Mouse (Mus musculus) mouse embryonic stem cell (cell line): Measurements from ENCODE around the gene Pla2r1.

Experiments used
- in situ Hi-C, 2 experiments: fragments of 300-500 bp; cut with MboI; formaldehyde crosslinking; loops; 1 replicate in 1 of 2; 3 replicates in 1 of 2; pipeline ENCODE4 v1.14.3; 2019 to 2020; ENCODE audit warnings: low sequenced_read_pairs in 2 of 2, low pct_unique_long_range_greater_than_20kb in 1 of 2, mixed read lengths in 1 of 2; ENCODE audit not compliant: unreplicated experiment in 1 of 2

The Pla2r1 gene

DNA sequence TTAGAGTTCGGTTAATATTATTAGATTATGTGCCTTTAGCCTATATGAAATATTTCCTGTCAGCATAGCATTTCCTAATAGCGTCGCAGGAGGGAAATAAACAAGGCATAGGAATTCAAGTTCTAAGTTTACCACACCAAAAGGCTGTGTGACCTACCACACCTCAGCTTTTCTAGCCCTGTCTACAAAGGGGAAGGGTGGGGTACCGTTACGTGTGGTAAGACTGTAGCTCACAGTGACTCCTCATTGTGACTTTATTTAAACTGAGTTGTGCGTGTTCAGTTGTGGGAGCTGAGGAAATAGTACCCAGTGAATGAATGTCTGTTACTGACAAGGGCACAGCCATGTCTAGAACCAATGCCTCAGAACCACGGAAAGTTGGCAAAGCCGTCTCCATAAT, 178.0 kb downstream of the Pla2r1 start:
- in situ Hi-C loops: no loop called here

GRCm38 (mm10) chr2:60370188-60370587, 182.9 kb downstream of the Pla2r1 start:
- in situ Hi-C loops: no loop called here

- in situ Hi-C loops: no loop called here
Observed at GRCm38 (mm10) chr2:60369454-60369853, 183.7 kb downstream of the Pla2r1 start.

DNA sequence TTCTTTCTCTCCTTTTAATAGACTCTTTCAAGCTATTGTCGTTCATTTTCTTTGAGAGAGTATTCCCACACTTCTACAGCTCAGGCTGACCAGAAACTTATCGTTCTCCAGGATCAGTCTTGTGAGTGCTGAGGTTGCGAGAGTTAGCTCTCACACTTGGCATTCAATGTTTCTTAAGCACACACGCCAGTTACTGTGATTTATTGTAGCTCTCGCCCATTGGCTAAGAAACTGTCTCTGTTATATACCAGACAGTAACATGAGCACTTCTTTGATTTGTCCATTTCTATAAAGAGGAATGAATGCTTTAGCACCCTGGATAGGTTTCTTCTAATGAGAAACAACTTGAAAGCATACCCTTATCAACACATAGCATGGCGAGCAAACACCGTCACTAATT, 185.2 kb downstream of the Pla2r1 start:
- in situ Hi-C loops: no loop called here
